ENCODE assay signal across 22 mouse cellular contexts in the genomic region with DNA sequence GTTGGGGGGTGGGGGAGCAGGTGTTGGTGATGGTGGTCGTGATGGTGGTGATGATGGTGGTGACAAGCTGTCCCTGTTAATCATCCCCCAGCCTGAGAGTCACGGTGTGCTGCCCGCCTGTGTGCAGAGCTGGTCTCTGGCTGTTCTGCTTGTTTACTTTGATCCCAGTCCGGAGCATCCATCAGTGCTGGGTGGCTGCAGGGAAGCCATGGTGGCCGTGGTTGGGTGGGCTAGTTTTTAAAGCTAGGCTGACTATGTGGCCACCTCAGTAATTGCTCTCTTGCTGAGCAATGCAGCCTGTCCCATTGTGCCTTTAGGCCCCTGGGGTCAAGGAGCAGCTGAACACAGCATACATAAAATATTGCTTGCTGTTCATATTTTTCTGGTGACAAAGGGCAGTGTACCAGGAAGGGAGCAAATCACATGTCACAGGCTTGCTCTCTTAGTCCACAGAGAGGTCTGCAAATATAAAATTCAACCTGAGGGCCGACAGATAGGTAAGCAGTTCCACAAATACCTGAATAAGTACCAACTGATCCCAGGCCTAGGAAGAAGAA. TPM values are rescaled to one million over a fixed set of nuclear protein-coding genes. Genes with fewer than 3 reads are reported as not detected.
A peak's percentile ranks its signal among the peaks of the same experiment; 100 is the strongest.
DNase-seq lines count a peak whose midpoint lies in the region; ATAC-seq and TF ChIP-seq lines count a peak whose summit lies in the region.
"Had no signal": no experiment of that assay in that cellular context is flagged by ENCODE, and none has a peak within 500 bp of the region (broad histone marks: within the 10 kb centered on the region; RNA-seq: fewer than 3 reads in every experiment).

No protein-coding gene starts in this region.

- peaks cover 51% of the 10 kb centered on the region for H3K4me1 ChIP-seq in hindbrain, embryonic 12.5 days
- H3K4me1 ChIP-seq in hindbrain, embryonic 14.5 days (replicated peaks; ENCODE audit: control insufficient read depth, insufficient read depth, low read length): peaks cover 42% of the 10 kb centered on the region
- H3K4me1 ChIP-seq in midbrain, embryonic 10.5 days: peaks cover 58% of the 10 kb centered on the region
- H3K4me1 ChIP-seq in midbrain, embryonic 15.5 days: peaks cover 45% of the 10 kb centered on the region
- peaks cover 47% of the 10 kb centered on the region for H3K4me1 ChIP-seq in stomach, embryonic 14.5 days (ENCODE audit: control insufficient read depth, insufficient read depth, low read length)
- H3K4me1 ChIP-seq in stomach, postnatal 0 days (replicated peaks; ENCODE audit: control insufficient read depth, insufficient read depth): peaks cover 20% of the 10 kb centered on the region
- H3K4me1 ChIP-seq in stomach, embryonic 16.5 days (ENCODE audit: control insufficient read depth, insufficient read depth, low read length): peaks cover 40% of the 10 kb centered on the region

- H3K4me2 ChIP-seq in hindbrain, embryonic 12.5 days (replicated peaks): no peak overlapping the region
- no peak overlapping the region for H3K4me2 ChIP-seq in hindbrain, embryonic 14.5 days (replicated peaks)
- H3K4me2 ChIP-seq in midbrain, embryonic 15.5 days: no peak overlapping the region
- no peak overlapping the region for H3K4me2 ChIP-seq in stomach, embryonic 14.5 days (replicated peaks; ENCODE audit: low read depth, low read length)
- no peak overlapping the region for H3K4me2 ChIP-seq in stomach, postnatal 0 days (replicated peaks; ENCODE audit: low read depth)
- no peak overlapping the region for H3K4me2 ChIP-seq in stomach, embryonic 16.5 days (ENCODE audit: low read depth, low read length)
- H3K4me2 ChIP-seq: forebrain, embryonic 13.5 days; hindbrain, embryonic 15.5 days had no signal

- 0 out of 2 replicates have a peak, but pooled peaks cover 4% of the 10 kb centered on the region for H3K36me3 ChIP-seq in hindbrain, embryonic 12.5 days
- H3K36me3 ChIP-seq in hindbrain, embryonic 14.5 days (replicated peaks; ENCODE audit: control insufficient read depth, insufficient read depth): peaks cover 15% of the 10 kb centered on the region; the same call in 1 of the 2 replicates
- H3K36me3 ChIP-seq in midbrain, embryonic 10.5 days: peaks cover 27% of the 10 kb centered on the region
- H3K36me3 ChIP-seq in midbrain, embryonic 15.5 days (replicated peaks): no peaks in the 10 kb centered on the region
- no peaks in the 10 kb centered on the region for H3K36me3 ChIP-seq in stomach, embryonic 14.5 days (ENCODE audit: control insufficient read depth, insufficient read depth, low read length)
- no peaks in the 10 kb centered on the region for H3K36me3 ChIP-seq in stomach, postnatal 0 days (ENCODE audit: control insufficient read depth, insufficient read depth, low read length)
- no peaks in the 10 kb centered on the region for H3K36me3 ChIP-seq in stomach, embryonic 16.5 days (ENCODE audit: control insufficient read depth, insufficient read depth, low read length)
- H3K36me3 ChIP-seq: hindbrain, embryonic 15.5 days had no signal

- no peak for ATAC-seq in hindbrain, embryonic 12.5 days (ENCODE audit: low FRiP score)
- no peak for ATAC-seq in hindbrain, embryonic 14.5 days (ENCODE audit: low FRiP score)
- no peak for ATAC-seq in midbrain, embryonic 15.5 days (replicated peaks)
- ATAC-seq in stomach, embryonic 14.5 days (ENCODE audit: insufficient number of reproducible peaks, insufficient read depth, low FRiP score, low read depth): no peak
- no peak for ATAC-seq in stomach, postnatal 0 days (ENCODE audit: low FRiP score, low TSS enrichment)
- no peak for ATAC-seq in stomach, embryonic 16.5 days (ENCODE audit: insufficient read depth, low FRiP score)
- ATAC-seq: forebrain, embryonic 13.5 days had no signal

- 0 out of 2 replicates have a peak overlapping the region, but pooled peaks have one; percentile 1 for H3K27ac ChIP-seq in hindbrain, embryonic 12.5 days
- H3K27ac ChIP-seq in hindbrain, embryonic 14.5 days: no peak overlapping the region
- peak overlapping the region; percentile 59 for H3K27ac ChIP-seq in midbrain, embryonic 10.5 days (replicated peaks)
- H3K27ac ChIP-seq in midbrain, embryonic 15.5 days: no peak overlapping the region
- H3K27ac ChIP-seq in stomach, embryonic 14.5 days (ENCODE audit: low read length): peak overlapping the region; percentile 39; the same call in 1 of the 2 replicates
- no peak overlapping the region for H3K27ac ChIP-seq in stomach, postnatal 0 days (replicated peaks)
- peak overlapping the region; percentile 84; the same call in 1 of the 2 replicates for H3K27ac ChIP-seq in stomach, embryonic 16.5 days (ENCODE audit: low read length)
- H3K27ac ChIP-seq: forebrain, embryonic 13.5 days; left cerebral cortex, adult 2 months; liver, embryonic 14.5 days had no signal

- H3K4me3 ChIP-seq in hindbrain, embryonic 12.5 days: no peak overlapping the region
- H3K4me3 ChIP-seq in hindbrain, embryonic 14.5 days (replicated peaks; ENCODE audit: low read length): no peak overlapping the region
- H3K4me3 ChIP-seq in midbrain, embryonic 10.5 days: no peak overlapping the region
- no peak overlapping the region for H3K4me3 ChIP-seq in midbrain, embryonic 15.5 days
- H3K4me3 ChIP-seq in stomach, embryonic 14.5 days (ENCODE audit: low read depth, low read length): no peak overlapping the region
- H3K4me3 ChIP-seq in stomach, postnatal 0 days (ENCODE audit: low read depth, low read length): no peak overlapping the region
- no peak overlapping the region for H3K4me3 ChIP-seq in stomach, embryonic 16.5 days (replicated peaks; ENCODE audit: low read length)
- H3K4me3 ChIP-seq: forebrain, embryonic 13.5 days; hindbrain, embryonic 15.5 days; left cerebral cortex, adult 2 months; myocyte had no signal

- no peak overlapping the region for H3K9ac ChIP-seq in hindbrain, embryonic 12.5 days
- H3K9ac ChIP-seq in hindbrain, embryonic 14.5 days: no peak overlapping the region
- no peak overlapping the region for H3K9ac ChIP-seq in midbrain, embryonic 15.5 days
- no peak overlapping the region for H3K9ac ChIP-seq in stomach, embryonic 14.5 days (replicated peaks; ENCODE audit: low read depth, low read length)
- H3K9ac ChIP-seq in stomach, postnatal 0 days (ENCODE audit: low read length): no peak overlapping the region
- H3K9ac ChIP-seq in stomach, embryonic 16.5 days (ENCODE audit: low read length): no peak overlapping the region
- H3K9ac ChIP-seq: forebrain, embryonic 13.5 days; hindbrain, embryonic 15.5 days; liver, embryonic 14.5 days had no signal

- no peaks in the 10 kb centered on the region for H3K9me3 ChIP-seq in hindbrain, embryonic 12.5 days (replicated peaks)
- H3K9me3 ChIP-seq in hindbrain, embryonic 14.5 days (ENCODE audit: control insufficient read depth, low read length): no peaks in the 10 kb centered on the region
- no peaks in the 10 kb centered on the region for H3K9me3 ChIP-seq in midbrain, embryonic 10.5 days (replicated peaks)
- no peaks in the 10 kb centered on the region for H3K9me3 ChIP-seq in midbrain, embryonic 15.5 days
- no peaks in the 10 kb centered on the region for H3K9me3 ChIP-seq in stomach, embryonic 14.5 days (ENCODE audit: control insufficient read depth, low read depth, low read length)
- no peaks in the 10 kb centered on the region for H3K9me3 ChIP-seq in stomach, postnatal 0 days (ENCODE audit: control insufficient read depth, low read length)
- no peaks in the 10 kb centered on the region for H3K9me3 ChIP-seq in stomach, embryonic 16.5 days (replicated peaks; ENCODE audit: control insufficient read depth, low read length)
- H3K9me3 ChIP-seq: forebrain, embryonic 13.5 days; hindbrain, embryonic 15.5 days had no signal

- no peak for DNase-seq in hindbrain, embryonic 14.5 days (ENCODE audit: low spot score)
- no peak for DNase-seq in midbrain, embryonic 10.5 days (ENCODE audit: low spot score)
- no peak for DNase-seq in stomach, postnatal 0 days (ENCODE audit: low spot score)
- no peak for DNase-seq in T-cell, adult 2 months (ENCODE audit: low spot score)
- DNase-seq: adrenal gland, postnatal 10 days; cerebellum, adult 18-20 months; embryo, embryonic 11 days; gastrocnemius, postnatal 36 days; kidney, adult 18-20 months; lung, postnatal 4 days; right cerebral cortex, adult 18-20 months; right cerebral cortex, postnatal 4 days; thymus, postnatal 14 days had no signal

- TF ChIP-seq CTCF in stomach, postnatal 0 days (IDR thresholded peaks at IDR 0.05; ENCODE audit: low read depth): no peak

- H3K27me3 ChIP-seq in hindbrain, embryonic 12.5 days: no peaks in the 10 kb centered on the region
- no peaks in the 10 kb centered on the region for H3K27me3 ChIP-seq in hindbrain, embryonic 14.5 days (ENCODE audit: control insufficient read depth, insufficient read depth, low read length)
- no peaks in the 10 kb centered on the region for H3K27me3 ChIP-seq in midbrain, embryonic 10.5 days (ENCODE audit: low read depth, poor library complexity, severe bottlenecking)
- H3K27me3 ChIP-seq in midbrain, embryonic 15.5 days (replicated peaks): no peaks in the 10 kb centered on the region
- no peaks in the 10 kb centered on the region for H3K27me3 ChIP-seq in stomach, embryonic 14.5 days (ENCODE audit: control insufficient read depth, insufficient read depth, low read length)
- no peaks in the 10 kb centered on the region for H3K27me3 ChIP-seq in stomach, postnatal 0 days (ENCODE audit: control insufficient read depth, insufficient read depth, low read length)
- H3K27me3 ChIP-seq in stomach, embryonic 16.5 days (ENCODE audit: control insufficient read depth, insufficient read depth, low read length): no peaks in the 10 kb centered on the region
- H3K27me3 ChIP-seq: forebrain, embryonic 13.5 days; hindbrain, embryonic 15.5 days had no signal

- no peak for TF ChIP-seq EP300 in stomach, postnatal 0 days (optimal IDR thresholded peaks at IDR 0.05)

- 37% methylated on average over 6 of the region's 6 CpGs for WGBS in hindbrain, embryonic 12.5 days
- WGBS in hindbrain, embryonic 14.5 days: 35% methylated on average over 6 of the region's 6 CpGs
- WGBS in midbrain, embryonic 10.5 days: 44% methylated on average over 6 of the region's 6 CpGs
- 39% methylated on average over 6 of the region's 6 CpGs for WGBS in midbrain, embryonic 15.5 days
- WGBS in stomach, embryonic 14.5 days: 40% methylated on average over 6 of the region's 6 CpGs
- WGBS in stomach, postnatal 0 days: 56% methylated on average over 6 of the region's 6 CpGs
- 41% methylated on average over 6 of the region's 6 CpGs for WGBS in stomach, embryonic 16.5 days

RNA-seq across cellular contexts. Expression of gene Trim8, which starts 33.1 kb away (rescaled TPM):
- polyA plus RNA-seq in hindbrain, embryonic 12.5 days (2016; fragmentation: Nextera tagmentation; extraction: Ambion mirVana): 41.8 and 44.7 TPM in 2 replicates
- 37.5 and 39.4 TPM in 2 replicates for polyA plus RNA-seq in hindbrain, embryonic 14.5 days (2014; fragmentation: Nextera tagmentation; extraction: Ambion mirVana)
- 24.6 and 27.8 TPM in 2 replicates for polyA plus RNA-seq in midbrain, embryonic 10.5 days (2016; fragmentation: Nextera tagmentation; extraction: Ambion mirVana)
- 29.9 and 30.5 TPM in 2 replicates for polyA plus RNA-seq in midbrain, embryonic 15.5 days (2015; fragmentation: Nextera tagmentation; extraction: Ambion mirVana)
- polyA plus RNA-seq in stomach, embryonic 14.5 days (2014; fragmentation: Nextera tagmentation; extraction: Ambion mirVana): 22.3 and 23.5 TPM in 2 replicates
- polyA plus RNA-seq in stomach, postnatal 0 days (2015; fragmentation: Nextera tagmentation; extraction: Ambion mirVana): 15.1 and 16.4 TPM in 2 replicates
- 11.8 and 16.2 TPM in 2 replicates for polyA plus RNA-seq in stomach, embryonic 16.5 days (2015; fragmentation: Nextera tagmentation; extraction: Ambion mirVana)

RNA-seq across cellular contexts. Expression of gene Arl3, which starts 38.4 kb away (rescaled TPM):
- polyA plus RNA-seq in hindbrain, embryonic 12.5 days (2016; fragmentation: Nextera tagmentation; extraction: Ambion mirVana): 190 and 196 TPM in 2 replicates
- polyA plus RNA-seq in hindbrain, embryonic 14.5 days (2014; fragmentation: Nextera tagmentation; extraction: Ambion mirVana): 130 and 141 TPM in 2 replicates
- polyA plus RNA-seq in midbrain, embryonic 10.5 days (2016; fragmentation: Nextera tagmentation; extraction: Ambion mirVana): 207 and 216 TPM in 2 replicates
- polyA plus RNA-seq in midbrain, embryonic 15.5 days (2015; fragmentation: Nextera tagmentation; extraction: Ambion mirVana): 209 and 210 TPM in 2 replicates
- polyA plus RNA-seq in stomach, embryonic 14.5 days (2014; fragmentation: Nextera tagmentation; extraction: Ambion mirVana): 89.4 and 98.7 TPM in 2 replicates
- polyA plus RNA-seq in stomach, postnatal 0 days (2015; fragmentation: Nextera tagmentation; extraction: Ambion mirVana): 39.6 and 41.6 TPM in 2 replicates
- 98.1 and 105 TPM in 2 replicates for polyA plus RNA-seq in stomach, embryonic 16.5 days (2015; fragmentation: Nextera tagmentation; extraction: Ambion mirVana)

RNA-seq across cellular contexts. Expression of gene Sfxn2, which starts 38.5 kb away (rescaled TPM):
- polyA plus RNA-seq in hindbrain, embryonic 12.5 days (2016; fragmentation: Nextera tagmentation; extraction: Ambion mirVana): 14.6 and 15.0 TPM in 2 replicates
- polyA plus RNA-seq in hindbrain, embryonic 14.5 days (2014; fragmentation: Nextera tagmentation; extraction: Ambion mirVana): 7.2 and 8.4 TPM in 2 replicates
- polyA plus RNA-seq in midbrain, embryonic 10.5 days (2016; fragmentation: Nextera tagmentation; extraction: Ambion mirVana): 17.0 and 18.1 TPM in 2 replicates
- polyA plus RNA-seq in midbrain, embryonic 15.5 days (2015; fragmentation: Nextera tagmentation; extraction: Ambion mirVana): 10.5 and 11.7 TPM in 2 replicates
- polyA plus RNA-seq in stomach, embryonic 14.5 days (2014; fragmentation: Nextera tagmentation; extraction: Ambion mirVana): 19.3 and 20.8 TPM in 2 replicates
- 9.4 and 10.0 TPM in 2 replicates for polyA plus RNA-seq in stomach, postnatal 0 days (2015; fragmentation: Nextera tagmentation; extraction: Ambion mirVana)
- polyA plus RNA-seq in stomach, embryonic 16.5 days (2015; fragmentation: Nextera tagmentation; extraction: Ambion mirVana): 16.6 and 19.3 TPM in 2 replicates

Comparison
In these comparisons a context has a peak if more than half of its experiments do, and no peak if none do; other contexts are left out.
1. H3K27ac ChIP-seq: peak in hindbrain, embryonic 12.5 days (single experiment), midbrain, embryonic 10.5 days (single experiment), stomach, embryonic 14.5 days (single experiment) and stomach, embryonic 16.5 days (single experiment); none in hindbrain, embryonic 14.5 days (single experiment), midbrain, embryonic 15.5 days (single experiment) and stomach, postnatal 0 days (single experiment).